Mouse (Mus musculus) testis, postnatal 10 days (tissue): Measurements from ENCODE around the gene Rpl14.

ENCODE experiments used
- DNase-seq: peaks from one replicate; pipeline ENCODE4 v3.0.0; 2021; ENCODE audit warnings: low spot score

The Rpl14 gene

GRCm38 (mm10) chr9:120571593-120572385, 545 bp downstream of the Rpl14 start:
- DNase-seq, result no peak

DNA sequence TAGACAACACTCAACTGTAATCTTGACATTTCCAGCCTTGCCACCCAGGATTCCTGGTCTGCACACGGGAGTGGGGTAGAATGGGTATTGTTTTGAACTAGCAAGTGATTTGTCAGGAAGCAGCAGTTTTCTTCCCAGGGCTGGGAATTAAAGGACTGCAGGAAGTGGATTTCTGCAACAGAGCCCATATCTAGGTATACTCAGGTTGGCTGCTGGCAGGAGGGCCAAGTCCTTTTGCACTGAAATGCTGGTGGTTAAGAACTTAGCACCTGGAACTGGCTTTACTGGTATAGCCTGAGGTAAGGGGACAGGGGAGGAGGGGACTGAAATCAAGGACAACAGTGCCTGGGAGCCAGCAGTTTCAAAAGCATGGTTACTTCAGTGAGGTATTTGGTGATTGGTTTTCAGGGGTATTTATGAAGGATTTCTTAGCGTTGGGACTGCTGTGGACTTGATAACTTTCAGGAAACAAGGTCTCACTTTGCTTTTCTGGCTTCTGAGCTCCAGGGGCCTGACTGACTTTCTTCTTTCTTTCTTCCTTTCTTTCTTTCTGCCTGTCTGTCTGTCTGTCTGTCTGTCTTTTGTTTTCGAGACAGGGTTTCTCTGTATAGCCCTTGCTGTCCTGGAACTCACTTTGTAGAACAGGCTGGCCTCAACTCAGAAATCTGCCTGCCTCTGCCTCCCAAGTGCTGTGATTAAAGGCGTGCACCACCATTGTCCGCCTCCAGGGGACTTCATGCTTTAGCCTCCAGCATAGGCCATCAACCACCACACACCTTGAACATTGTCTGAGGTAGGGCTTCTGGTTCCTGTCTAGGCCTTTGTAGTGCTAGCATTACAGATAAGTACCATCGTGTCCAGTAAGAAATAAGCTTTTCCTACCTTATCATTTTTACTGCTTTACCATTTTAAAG, 4.8 kb downstream of the Rpl14 start:
- no peak for DNase-seq

DNA sequence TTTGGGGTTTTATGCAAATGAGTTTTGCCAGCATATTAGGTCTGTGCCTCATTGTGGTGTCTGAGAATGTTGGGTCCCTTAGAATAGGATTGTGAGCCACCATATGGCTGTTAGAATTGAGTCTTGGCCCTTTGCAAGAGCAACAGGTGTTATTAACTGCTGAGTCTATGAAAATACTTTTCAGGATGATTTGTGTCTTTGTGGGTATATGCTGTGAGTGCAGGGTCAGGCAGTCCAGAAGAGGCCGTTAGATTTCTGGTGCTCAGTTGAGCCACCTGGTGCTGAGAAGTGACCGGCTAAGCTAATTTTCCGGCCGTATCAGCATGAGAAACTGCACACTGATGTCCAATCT, 5.4 kb downstream of the Rpl14 start:
- no peak for DNase-seq

GRCm38 (mm10) chr9:120577133-120577651, 5.9 kb downstream of the Rpl14 start:
- DNase-seq, result peak; percentile 85

DNA sequence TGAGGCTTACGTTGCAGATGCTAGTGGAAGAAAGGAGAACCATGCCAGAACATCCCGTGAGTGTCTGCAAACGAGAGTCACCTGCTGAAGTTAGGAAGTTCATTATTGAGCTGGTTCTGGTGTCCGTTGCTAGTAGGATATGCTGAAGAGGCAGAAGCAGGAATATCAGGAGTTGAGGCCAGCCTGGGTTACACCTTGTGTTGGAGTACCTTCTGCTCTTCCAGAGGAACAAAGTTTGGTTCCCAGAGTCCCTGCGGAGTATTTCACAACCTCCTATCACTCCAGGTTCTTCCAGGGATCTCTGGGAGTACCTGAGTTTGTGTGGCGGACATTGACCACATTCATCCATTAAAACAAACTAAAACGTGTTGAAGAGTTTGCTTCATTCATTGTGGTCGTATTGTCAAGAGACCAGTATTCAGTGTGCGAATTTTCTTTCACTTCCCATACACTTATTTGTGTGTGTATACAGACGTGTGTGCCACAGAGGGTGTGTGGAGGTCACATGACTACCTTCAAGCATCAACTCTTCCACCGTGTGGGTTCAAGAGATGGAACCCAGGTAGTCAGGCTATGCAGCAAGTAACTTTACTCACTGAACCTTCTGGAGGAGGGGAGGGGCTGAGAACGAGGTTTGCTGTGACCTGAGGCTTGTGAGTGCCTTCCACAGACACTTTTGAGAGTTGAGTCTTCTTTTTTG, 6.6 kb downstream of the Rpl14 start:
- no peak for DNase-seq

DNA sequence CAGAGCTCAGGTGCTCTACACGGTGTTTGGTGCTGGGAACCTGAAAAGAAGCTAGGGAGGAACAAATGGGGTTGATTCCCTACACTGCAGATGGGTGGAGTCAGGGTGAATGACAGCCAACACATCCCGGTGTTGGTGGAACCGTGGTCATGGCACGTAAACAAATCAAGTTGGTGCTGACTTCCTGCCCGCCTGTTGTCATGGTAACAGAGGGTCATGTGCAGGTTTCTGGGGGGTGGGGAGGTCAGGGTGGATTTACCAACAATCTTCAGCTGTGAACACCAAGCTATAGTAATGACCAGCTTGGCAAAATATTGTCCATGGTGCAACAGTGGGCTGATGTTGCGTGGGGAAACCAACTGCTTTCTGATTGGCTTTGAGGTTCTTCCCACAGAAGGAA, 7.5 kb downstream of the Rpl14 start:
- DNase-seq, result no peak

DNA sequence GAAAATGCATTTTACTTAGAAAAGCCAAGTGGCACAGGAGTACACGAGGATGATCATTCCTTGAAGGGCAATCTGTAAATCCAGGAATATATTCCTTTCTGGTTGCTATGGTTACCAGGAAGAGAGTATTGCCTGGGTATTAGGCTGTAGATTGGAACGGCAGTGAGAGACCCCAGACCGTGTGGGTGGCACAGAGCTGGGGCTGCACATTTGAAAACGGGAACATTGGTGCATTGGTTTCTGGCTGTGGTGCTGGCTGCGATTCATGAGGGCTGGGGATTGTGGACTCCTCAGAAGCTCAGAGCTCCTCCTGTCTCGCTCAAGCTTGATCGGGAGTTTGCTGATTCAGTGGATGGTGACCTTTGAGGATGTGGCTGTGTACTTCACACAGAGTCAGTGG, 8.6 kb downstream of the Rpl14 start:
- DNase-seq, result no peak

- DNase-seq, result peak; percentile 70
Measured at GRCm38 (mm10) chr9:120581941-120582618, 10.8 kb downstream of the Rpl14 start.

GRCm38 (mm10) chr9:120582619-120583308, 11.5 kb downstream of the Rpl14 start:
- DNase-seq, result peak; percentile 90

DNA sequence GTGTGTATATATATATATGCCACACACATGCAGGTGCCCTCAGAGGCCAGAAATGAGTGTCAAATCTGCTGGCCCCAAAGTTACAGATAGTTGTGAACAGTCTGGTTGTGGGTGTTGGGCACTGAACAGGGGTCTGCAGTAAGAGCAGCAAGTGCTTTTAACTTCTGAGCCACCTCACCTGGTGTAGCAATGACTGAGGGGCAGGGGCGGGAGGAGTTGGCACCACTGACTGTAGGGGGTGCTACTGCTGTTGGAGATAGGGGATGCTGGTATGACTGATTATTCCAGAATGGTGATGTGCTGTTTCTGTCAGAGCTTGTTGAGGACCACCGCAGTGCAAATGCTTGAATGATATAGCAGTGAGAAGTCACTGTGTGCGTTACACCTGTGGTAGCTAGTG, 12.1 kb downstream of the Rpl14 start:
- no peak for DNase-seq

- DNase-seq, result peak; percentile 89
Measured at GRCm38 (mm10) chr9:120586546-120586945, 15.3 kb downstream of the Rpl14 start.

DNA sequence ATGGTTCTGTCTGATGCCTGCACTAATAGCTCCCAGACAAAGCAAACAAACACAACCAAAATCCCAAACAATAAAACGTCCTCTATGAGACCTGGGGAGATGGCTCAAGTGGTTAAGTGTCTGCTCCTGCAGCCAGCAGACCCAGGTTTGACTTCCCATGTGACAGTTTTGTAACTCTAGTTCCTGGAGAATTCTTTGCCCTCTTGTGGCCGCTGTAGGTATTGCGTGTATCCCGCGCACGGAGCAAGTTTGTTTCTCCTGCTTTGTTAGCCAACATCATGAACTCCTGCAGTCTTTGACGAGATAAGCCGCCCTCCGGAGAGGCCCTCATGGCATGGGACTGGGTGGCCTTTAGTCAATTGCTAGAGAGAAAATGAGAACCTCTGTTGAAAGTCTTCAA, 20.2 kb downstream of the Rpl14 start:
- DNase-seq, result peak; percentile 90

DNA sequence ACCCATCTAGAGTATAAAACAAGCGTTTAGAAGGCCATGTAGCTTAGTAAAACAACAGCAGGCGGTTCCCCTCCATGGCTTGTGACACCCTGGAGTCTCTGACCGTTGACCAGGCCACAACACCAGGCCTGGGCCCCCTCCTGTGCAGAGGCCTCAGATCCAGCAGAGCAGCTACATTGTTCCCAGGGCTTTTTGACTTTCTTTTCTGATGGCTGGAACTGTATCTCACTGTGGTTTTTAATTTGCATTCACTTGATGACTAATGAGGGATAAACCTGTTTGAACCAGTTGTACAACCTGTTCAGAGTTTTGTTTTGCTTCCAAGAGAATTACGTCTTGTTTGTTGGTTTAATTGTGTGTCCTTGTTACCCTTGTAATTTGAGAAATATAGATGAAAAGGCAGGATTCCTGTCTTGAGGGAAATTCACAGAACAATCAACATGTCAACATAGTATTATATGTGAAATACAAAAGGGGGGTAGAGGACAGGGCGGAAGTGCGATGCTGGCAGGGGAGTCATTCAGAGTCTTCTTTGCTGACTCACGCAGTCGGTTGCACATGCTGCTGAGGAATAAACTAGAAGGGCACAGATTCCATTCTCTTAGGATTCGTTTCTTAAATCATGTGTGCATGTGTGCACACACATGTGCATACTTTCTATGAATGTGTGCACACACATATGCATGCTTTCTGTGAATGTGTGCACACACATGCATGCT, 22.3 kb downstream of the Rpl14 start:
- DNase-seq, result no peak

- DNase-seq, result no peak
Measured at GRCm38 (mm10) chr9:120594839-120595238, 23.6 kb downstream of the Rpl14 start.

- DNase-seq, result no peak
Measured at GRCm38 (mm10) chr9:120595306-120595705, 24.1 kb downstream of the Rpl14 start.

GRCm38 (mm10) chr9:120601488-120602171, 30.4 kb downstream of the Rpl14 start:
- DNase-seq, result peak; percentile 88

DNA sequence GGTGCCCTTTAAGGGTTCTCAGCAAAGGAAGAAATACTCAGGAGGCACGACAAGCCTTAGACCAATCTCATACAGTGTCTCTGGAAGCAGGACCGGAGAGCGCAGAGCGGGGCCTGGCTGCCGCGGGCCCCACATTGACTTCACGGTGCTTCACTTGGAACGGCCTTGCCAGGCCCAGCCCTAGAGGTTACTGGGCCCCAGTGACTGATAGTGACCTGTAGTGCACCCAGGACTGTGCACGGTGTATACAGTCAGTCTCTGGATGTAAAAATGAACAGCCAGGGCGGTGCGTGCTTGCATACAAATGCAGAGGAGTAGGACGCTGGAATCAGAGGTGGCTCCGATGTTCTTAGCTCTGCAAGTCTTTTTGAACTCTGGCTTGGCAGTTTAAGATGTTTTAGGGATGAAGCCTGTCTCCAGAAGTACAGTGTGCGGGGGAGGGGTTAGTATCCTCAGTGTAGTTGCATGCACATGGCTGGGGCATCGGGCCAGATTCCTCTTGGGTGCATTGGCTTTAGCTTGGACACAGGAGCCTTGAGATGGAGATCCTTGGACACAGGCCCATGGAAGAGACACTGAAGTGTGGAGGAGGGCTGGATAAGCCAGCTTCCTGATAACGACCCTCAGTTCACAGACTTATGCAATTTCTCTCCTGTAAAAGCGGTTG, 31.1 kb downstream of the Rpl14 start:
- DNase-seq, result peak; percentile 79

DNA sequence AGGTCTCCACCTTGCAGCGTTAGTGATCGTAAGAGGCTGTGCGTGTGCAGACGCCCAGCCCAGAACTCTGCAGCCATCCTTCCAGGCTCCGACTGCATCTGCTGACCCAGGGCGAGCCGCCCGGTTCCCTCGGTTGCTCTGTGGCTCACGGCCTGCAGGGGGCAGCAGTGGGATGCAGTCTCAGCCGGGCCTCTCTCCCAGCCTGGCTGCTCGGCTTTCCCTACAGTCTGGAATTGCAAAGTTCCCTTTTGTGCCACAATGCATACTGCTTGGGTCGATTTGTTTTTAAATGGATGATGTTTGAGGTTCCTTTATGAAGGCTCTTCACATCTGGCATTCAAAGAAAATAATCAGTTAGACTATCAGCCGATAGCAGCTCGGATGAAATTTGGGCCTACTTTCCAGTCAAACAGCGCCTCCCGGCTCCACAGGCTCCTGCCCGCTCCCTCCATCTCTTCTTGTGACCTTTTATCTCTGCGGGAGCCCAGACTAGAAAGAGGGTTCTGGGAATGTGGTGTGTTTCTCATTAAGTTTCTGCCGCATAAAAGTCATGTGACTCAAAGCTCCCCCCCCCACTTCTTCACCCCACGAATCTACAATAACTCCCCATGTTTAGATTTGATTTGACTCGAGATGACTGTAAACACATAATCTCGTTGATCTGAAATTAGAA, 31.7 kb downstream of the Rpl14 start:
- DNase-seq, result peak; percentile 94

DNA sequence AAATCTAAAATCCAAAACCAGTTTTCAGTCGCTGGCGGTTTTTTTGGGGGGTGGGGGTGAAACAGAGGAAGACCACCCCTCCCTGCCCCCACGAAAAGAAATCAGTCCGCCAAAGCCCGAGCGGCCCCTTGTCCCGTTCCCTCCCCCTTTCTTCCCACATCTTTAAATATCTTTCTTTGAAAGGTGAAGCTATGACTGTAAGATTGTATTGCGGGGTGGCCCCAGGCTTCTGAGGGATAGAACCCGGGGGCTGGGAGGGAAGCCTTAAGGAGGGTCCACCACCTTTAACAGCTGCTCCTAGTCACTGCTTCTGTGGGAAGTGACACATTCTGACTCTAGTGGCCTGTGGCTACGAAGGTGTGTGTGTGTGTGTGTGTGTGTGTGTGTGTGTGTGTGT, 32.3 kb downstream of the Rpl14 start:
- no peak for DNase-seq
